Mouse (Mus musculus) brain, embryonic 14.5 days (tissue): ENCODE results near the gene Scn9a.

Experiments
- CTCF ChIP-seq: fragments of 200-500 bp; IDR thresholded peaks from 2 replicates; pipeline ENCODE4 v1.5.1; 2012; ENCODE audit warnings: inconsistent platforms, mild to moderate bottlenecking, moderate library complexity, borderline replicate concordance; ENCODE audit not compliant: insufficient read depth, insufficient read length; ENCODE audit errors: extremely low read depth
- POLR2A ChIP-seq: fragments of 200-500 bp; IDR thresholded peaks from 2 replicates; pipeline ENCODE4 v1.6.1; 2012; ENCODE audit warnings: mild to moderate bottlenecking, inconsistent platforms, borderline replicate concordance; ENCODE audit not compliant: poor library complexity, insufficient read depth, insufficient read length, severe bottlenecking; ENCODE audit errors: extremely low read depth

DNA sequence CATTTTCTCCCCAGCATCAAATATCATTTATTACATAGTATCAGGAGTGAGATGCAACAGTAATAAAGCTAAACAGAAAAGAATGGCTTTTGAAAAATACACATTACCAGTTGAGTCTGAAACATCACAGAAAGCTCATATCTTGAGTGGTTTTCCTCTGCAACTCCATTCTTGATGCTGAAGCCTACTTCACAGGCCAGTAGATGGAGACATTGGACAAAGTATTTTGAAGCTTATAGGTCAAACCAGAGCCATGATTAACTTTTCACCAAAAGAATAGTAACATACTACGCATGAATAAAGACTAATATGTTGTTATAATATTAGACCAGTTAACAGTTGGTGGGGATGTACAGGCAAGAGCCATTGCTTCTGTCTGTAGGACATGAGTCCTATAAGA lies 172.3 kb downstream of the Scn9a start:
- TF ChIP-seq CTCF (no peak), POLR2A (no peak)
